13 mouse cellular contexts compared by ENCODE assay signal in the genomic region with DNA sequence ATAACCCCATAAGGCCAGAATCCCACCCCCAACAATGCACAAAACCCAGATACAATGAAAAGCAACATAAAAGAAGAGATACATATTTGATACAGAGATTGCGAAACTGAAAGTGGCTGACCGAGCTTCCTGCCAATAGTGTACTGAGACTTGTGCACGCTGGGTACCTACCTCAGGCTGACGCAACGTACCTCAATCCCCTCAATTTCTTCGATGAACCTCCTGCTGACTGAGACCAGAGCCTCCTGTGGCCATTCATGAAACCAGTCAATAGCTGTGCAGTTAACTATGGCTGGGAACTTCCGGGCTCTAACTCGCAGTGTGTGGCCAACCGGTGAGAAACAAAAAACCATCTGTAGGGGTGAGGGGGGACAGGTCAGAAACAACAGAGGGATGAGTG.
DNase-seq lines count a peak whose midpoint lies in the region; ATAC-seq and TF ChIP-seq lines count a peak whose summit lies in the region.
"Had no signal": no experiment of that assay in that cellular context is flagged by ENCODE, and none has a peak within 500 bp of the region (broad histone marks: within the 10 kb centered on the region; RNA-seq: fewer than 3 reads in every experiment).

No protein-coding gene starts in this region.

- peak; percentile 86 for ATAC-seq in CD4-positive, CD25-positive, alpha-beta regulatory T cell, adult 4 months
- no peak for ATAC-seq in erythroid progenitor cell, adult 5-6 weeks (replicated peaks; ENCODE audit: low FRiP score, poor library complexity, severe bottlenecking)
- ATAC-seq: intestine, postnatal 0 days had no signal

- TF ChIP-seq CTCF in small intestine, adult 2 months (IDR thresholded peaks at IDR 0.05; ENCODE audit: extremely low read depth, insufficient read length, insufficient replicate concordance, low read depth, low read length): no peak

- no peak for TF ChIP-seq POLR2A in small intestine, adult 2 months (IDR thresholded peaks at IDR 0.05; ENCODE audit: low read depth, low read length)

- 39% methylated on average over 9 of the region's 9 CpGs for WGBS in small intestine, adult 2 months

- peaks cover 4% of the 10 kb centered on the region; the same call in 1 of the 2 replicates for H3K4me1 ChIP-seq in small intestine, adult 2 months (ENCODE audit: control insufficient read depth, insufficient read depth, insufficient read length, low read length)

- no peaks in the 10 kb centered on the region for H3K36me3 ChIP-seq in small intestine, adult 2 months (ENCODE audit: control insufficient read depth, insufficient read depth, low read length)

- DNase-seq in 416B (ENCODE audit: low read depth): peak; percentile 84
- DNase-seq in induced T-regulatory cell, adult 2 months (ENCODE audit: low read depth): peak; percentile 88
- no peak for DNase-seq in layer of hippocampus, adult 11-12 months (ENCODE audit: low spot score)
- DNase-seq in layer of hippocampus, adult 9-10 months (ENCODE audit: low spot score): no peak
- DNase-seq: adrenal gland, adult 2 months; heart, postnatal 4 days; lung, adult 18-20 months; right cerebral cortex, postnatal 25 days had no signal

- peak overlapping the region; percentile 19; the same call in 1 of the 2 replicates for H3K4me3 ChIP-seq in small intestine, adult 2 months (ENCODE audit: low read depth, low read length)
- H3K4me3 ChIP-seq: erythroblast, embryonic 14.5 days had no signal

- no peaks in the 10 kb centered on the region for H3K27me3 ChIP-seq in small intestine, adult 2 months (ENCODE audit: control insufficient read depth, insufficient read depth, low read length)

- no peak overlapping the region for H3K27ac ChIP-seq in small intestine, adult 2 months (ENCODE audit: insufficient read depth, low read depth, low read length)

Comparison
In these comparisons a context has a peak if more than half of its experiments do, and no peak if none do; other contexts are left out.
1. DNase-seq: peak in 416B (single experiment) and induced T-regulatory cell, adult 2 months (single experiment); none in layer of hippocampus, adult 11-12 months (single experiment) and layer of hippocampus, adult 9-10 months (single experiment).